Mouse (Mus musculus) ZHBTc4 (cell line): Measurements from ENCODE around the gene Slx4ip.

ENCODE experiments used
- DNase-seq: peaks from one replicate; pipeline ENCODE4 v3.0.0-alpha.2; 2011; ENCODE audit warnings: low read depth, low spot score

Slx4ip gene

DNA sequence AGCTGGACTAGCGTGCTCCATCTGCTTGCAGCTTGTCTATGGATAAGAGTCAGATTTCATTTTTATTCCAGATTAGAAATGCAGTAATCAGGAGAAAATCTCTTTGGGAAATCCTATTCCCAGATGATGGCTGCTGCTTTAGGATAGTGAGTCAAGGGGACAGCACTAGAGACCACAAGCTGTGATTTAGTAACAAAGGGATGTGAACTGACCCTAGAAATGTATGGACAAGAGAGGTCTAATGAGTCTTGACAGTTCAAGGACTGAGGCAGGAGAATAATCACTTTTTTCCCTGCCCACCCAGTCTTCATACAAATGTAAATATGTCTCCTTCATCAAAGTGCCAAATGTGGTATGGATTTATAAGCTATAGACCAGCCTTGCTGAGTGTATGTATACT is 172.8 kb downstream of the Slx4ip start:
- DNase-seq: no peak

DNA sequence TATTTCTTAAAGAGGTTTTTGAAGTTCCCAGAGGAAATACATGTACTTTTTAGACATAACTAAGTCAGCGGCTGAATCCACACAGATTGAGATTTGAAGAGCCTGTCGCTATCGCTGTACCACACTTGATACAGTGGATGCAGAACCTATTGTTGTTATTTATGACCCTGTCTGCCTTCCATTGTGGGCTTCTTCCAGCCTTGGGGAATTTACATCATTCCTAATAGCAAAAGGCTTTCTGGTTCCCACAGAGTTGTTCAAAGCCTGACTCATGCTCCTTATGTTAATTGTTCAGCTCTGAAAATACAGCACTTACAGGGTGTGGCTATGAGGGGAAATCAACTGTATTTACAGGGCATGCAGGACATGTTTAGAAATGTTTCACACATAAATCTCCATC is 173.5 kb downstream of the Slx4ip start:
- no peak for DNase-seq

DNA sequence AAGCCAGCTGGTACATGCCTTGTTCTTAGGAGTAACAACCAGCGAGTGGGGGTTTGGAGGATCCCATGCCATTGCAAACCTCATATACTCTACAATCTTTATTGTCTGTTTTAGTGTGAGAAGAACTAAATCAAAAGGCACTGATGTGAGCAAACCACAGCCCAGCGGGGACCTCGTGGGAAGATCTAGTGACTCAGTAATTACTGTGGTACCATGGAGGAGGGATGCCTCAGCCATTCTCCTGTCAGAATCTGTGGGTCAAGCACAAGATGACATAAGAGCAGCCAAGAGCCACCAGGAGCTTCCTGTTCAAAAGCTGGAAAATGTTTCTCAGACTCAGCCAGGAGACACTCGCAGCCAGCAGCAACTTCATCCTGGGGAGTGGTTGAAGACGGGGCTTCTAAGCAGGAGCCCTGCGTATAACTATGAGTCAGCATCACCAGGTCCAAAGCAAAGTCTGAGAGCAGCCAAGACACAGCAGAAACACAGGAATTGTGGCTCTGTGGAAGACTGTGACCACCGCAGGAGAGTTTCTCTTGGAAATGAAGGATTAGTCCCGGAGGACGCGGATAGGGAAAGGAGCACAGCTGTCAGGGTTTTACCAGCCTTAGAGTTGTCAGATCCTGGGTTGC is 176.6 kb downstream of the Slx4ip start:
- DNase-seq: no peak

DNA sequence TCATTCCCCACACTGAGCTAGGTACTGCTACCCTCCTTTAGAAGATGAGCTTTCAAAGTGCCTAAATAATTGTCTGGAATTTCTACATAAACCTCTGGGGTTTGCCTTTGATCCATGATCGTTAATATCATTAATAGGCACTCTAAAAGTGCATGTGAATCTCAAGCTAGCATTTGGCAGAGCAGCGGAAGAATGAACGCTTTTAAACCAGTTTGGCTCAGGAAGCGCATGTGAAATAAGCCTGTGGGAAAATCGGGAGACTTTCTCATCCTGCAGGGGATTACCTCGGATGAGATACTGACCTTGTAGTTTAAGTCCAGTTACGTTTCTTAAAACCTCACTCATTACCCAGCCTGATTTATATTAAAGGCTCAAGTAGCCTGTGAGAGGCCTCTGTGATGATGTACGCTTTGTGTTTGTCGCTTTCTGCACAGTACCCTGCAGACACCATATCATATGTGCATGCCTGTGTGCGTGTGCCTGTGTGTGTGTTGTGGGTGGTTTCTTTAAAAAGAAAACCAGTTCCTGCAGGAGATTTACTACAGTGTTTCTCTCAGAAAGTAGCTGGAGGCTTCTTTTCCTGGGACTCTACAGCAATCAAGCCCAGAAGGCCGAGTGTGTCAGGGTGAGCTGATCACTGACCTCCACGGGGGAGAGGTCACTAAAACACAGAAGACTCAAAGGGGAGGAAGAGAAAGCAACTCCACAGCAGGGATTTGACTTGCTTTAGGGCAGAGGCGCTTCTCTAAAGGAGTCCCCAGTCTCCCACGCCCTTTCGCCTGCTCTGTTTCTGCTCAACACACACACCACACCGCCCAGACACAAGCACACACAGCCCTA is 182.7 kb downstream of the Slx4ip start:
- peak; percentile 37 for DNase-seq

DNA sequence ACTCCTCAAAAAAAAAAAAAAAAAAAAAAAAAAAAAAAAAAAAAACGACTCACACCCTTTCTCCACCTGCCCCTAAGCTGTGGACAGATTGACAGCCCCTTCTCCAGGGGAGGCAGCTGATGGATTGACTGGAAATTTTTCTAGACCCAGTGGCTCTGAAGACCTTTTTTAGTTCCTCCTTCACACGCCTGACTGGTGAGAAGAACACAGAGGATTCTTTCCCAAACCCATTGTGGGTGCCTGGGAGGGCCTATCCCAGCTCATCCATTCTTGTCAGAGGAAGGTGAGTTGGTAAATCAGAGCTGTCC is 183.2 kb downstream of the Slx4ip start:
- no peak for DNase-seq

DNA sequence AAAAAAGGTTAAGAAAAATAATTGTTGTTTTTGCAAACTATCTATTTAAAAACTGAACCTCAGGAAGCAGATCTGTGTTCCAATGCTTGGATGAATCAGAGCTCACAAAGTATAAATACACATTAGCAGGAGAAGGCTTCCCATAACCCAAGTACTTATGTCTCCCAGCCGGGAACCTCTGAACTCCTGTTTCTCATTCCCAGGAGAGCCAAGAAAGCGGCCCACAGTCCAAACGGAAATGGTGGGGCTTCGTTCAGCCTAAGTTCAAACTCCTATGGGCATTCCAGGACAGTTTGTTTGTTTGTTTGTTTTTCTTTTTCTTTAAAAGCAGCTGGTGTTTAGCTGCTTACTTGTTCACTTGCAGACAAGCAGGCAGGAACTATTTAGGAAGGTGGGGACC is 187.8 kb downstream of the Slx4ip start:
- DNase-seq: no peak

DNA sequence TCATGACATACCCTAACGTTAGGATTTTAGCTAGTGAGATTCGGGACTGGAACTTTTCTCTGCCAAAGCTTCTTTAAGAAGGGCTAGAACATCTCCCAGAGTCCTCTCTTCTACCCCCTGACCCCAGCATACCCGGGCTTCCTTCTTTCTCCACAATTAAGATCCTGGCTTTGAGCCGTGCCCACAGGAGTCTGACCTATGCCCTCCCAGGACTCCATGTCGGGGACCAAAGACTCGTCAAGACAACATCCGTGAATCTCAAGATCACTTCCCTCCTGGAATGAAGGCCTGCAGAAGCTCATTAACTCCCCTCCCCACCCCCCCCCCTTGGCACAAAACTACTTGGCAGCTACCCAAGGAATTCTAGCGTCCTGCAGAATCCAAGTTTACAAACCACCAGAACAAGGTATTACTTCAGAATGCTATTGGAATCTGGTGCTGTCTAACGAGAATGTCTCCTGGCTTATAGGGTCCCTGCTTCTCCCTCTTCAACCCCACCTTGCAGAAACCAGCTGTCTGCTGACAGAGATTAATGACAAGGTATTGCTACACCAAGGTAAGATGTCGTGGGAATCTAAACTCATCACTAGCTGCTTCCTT is 188.8 kb downstream of the Slx4ip start:
- no peak for DNase-seq

DNA sequence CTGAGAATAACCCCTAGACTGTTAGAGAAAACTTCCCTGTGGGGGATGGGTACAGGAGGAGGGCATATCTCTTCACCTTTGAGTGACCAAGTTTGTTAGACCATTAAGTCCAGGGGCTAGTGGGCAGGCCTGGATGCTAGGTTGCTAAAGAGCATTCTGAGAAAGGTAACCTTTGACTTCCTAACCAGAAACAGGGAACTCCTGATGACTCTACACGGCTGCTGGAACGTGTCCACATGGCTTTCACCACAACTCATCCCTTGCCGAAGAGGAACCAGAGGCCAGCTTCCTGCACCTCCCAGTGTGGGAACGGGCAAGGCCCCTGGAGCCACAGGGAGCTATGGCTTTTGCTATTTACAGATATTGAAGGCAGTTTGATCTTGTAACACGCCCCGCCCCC is 189.4 kb downstream of the Slx4ip start:
- no peak for DNase-seq

DNA sequence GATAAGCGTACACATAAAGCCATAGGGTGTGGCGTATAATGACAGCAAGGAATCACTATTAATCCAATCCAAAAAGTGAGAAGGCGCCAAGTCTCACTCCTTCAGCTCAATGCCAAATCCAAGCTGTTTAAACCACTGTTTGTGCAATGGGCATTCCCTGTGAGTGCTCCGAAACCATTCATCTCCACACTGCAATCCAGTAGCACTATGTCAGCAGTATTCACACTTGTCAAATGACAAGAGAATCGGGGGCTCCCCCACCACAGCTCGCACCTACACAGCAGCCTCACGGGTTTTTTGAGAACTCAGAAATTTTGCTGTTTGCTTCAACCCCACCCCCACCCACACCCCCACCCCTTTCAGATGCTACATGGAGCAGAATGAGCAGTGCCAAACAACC is 190.0 kb downstream of the Slx4ip start:
- DNase-seq: no peak

DNA sequence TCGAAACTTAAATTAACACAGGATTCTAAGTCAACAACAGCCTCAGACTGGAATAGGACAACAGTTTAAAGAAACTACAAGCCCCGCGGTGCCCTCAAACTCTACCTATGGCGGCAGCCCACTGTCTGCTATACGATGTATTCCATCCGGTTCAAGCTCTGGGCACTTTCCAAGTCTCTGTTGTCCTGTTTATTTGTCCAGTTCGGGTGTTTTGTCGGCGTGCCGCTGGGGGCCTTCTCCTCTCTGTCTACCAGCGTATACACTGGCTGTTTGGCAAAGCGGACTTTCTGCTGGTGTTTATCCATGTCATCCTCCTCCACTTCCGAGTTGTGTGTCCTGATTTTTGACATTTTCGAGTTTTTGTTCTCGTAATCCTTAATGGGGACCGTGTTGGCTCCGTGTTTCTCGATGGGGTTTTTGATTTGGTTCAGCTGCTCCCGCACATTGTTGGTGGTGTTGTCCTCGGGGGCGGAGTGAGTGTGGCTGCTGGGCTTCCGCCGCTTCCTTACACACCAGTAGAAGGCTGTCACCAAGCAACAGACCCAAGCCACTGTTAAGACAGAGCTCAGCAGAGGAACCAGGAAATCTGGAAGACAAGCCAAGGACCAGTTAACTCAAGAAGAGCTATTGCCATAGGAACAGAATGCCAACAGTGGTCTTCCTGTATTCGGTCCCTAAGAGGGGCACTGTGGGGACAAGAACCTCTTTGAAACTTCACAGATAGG is 192.0 kb downstream of the Slx4ip start:
- no peak for DNase-seq

DNA sequence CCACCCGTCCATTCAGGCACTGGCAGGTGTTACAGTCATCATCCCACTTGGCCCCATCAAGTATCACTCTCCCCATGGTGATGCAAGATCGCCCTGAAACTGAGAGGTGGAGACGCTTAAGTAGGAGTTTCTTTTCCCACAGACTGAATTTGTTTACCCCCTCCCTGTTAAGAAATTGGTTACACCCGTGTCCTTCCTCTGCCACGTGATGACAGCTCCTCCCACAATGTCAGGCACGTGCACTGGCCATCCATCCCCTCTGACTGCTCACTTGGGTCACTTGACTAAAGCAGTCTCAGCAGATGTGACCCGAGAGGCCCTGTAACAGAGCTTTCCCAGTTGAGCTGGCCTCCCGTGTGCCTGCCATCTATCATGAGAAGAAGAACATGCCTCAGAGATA is 194.2 kb downstream of the Slx4ip start:
- DNase-seq: no peak

DNA sequence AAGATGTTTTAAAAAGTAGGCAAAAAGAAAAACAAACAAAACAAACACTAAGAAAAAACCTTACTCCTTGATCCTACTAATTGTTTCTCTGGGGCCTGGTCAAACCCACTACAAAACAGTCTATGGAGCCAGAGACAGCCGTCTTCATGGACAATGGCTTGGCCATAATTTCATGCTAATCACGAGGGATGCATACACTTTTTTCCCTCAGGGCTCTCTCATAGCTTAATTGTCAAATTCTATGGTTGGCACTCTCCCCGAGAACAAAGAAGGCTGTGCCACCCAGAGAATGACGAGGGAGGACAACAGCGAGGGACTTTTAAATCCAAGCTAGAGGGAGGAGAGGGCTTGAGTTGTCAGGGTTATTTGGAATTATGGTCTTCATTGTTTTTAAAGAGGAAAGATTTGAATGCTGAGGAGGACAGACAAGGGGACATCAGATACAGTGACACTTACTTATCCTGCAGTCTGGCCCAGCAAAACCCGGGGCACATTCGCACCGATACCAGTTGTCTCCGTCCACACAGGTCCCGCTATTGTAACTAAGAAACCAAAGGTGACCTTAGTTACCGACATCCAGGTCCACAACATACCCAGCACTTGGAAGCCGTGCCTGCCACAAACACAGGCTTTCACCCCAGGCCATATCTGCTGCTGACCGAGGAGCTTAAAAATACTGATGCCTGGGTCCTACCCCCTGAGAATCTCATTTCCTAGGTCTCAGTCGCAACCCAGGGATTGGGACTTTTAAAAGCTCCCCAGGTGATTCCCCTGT is 195.8 kb downstream of the Slx4ip start:
- no peak for DNase-seq

DNA sequence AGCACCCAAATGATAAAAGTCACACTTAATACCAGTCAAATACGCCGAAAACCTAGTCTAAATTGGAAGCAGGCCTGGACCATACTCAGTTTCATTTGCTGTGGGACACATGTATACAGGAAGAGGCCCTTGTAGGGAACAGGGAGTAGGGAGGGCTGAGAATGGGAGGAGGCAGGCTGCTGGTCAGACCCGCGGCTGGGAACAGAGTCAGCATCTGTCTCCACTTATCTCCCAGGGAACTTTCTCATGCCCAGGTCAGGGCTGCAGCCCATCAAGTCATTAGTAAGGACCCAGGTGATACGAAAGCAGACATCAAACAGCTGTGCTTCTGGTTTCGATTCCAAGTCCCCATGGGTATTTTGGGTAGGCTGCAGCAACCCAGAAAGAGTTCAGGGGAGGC is 196.7 kb downstream of the Slx4ip start:
- DNase-seq: no peak

DNA sequence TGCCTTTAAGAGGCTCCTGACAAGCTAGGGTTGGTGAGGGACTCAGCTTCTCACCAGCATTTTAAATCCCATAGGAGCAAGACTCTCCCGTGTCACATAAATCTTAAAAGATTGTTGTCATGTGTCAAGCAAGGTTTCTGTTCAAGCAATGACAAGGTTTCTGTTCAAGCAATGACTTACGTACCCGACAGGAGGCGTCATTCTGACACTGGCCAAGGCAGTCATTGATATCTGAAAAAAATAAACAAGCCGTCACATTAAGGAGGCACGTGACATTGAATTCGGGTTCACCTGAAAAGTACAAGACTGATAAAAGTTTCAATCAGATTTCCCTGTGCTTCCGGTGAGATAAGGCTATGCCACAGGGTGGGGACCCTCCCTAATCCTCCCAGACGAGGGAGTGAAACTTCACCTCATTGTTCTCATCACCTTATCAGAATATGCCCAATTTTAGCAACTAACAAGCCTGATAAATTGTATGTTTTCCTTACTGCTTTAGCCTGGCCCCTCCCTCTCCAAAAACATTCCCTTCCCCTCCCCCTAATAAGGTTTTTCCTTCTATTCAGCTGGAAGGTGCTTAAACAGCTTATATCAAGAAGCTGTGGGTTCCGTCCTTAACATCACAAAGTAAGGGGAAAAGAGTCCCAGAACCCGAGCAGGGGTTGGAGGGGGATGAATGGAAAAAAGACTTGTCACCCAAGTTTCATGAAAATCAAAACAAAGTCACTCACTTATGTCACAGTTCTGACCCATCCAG is 200.9 kb downstream of the Slx4ip start:
- no peak for DNase-seq

DNA sequence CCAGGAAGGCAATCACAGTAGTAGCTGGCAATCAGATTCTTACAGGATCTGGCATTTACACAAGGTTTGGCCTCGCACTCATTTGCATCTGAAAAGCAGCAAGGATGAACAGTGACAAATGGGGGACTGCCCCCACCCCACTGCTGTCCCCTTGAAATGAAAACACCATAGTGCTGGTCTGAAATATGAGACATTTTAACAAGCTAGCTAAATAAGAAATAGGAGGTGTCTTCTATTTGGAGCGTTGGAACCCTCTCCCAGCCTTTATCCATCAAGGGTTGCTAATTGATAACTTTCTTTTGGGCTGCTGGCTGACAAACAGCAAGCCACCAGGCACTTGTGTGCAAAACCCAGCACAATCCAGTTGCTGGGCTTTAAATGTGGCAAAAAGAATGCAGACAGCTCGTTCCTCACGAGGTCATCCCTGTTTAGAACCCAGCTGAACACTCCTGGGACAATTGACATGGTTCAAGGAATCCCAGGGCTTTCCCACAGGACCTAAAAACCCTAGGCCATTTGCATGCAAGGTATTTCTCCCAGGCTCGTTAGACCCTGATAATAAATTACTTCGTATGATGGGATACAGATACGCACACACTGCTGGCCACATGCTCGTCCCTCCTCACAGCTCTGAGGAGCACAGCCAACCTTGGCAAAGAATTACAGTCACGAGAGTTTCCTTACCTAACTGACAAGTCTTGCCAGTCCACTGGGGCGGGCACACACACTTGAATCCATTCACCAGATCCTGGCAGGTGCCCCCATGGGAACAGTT is 201.7 kb downstream of the Slx4ip start:
- DNase-seq: no peak

DNA sequence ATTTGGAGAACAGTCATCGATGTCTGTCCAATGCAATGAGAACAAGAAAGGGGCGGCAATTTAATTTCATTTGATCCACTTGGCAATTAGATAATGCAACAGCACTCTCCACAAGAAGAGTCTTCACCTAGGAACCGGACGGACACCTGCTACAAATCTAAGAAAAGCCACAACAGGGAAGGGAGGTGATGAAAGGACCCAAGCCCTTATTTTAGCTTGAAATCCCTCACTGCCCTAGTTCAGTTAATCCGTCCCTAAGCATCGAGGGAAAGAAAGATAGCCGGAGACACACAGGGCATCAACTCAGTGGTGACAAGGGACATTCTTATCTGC is 202.2 kb downstream of the Slx4ip start:
- DNase-seq: no peak

DNA sequence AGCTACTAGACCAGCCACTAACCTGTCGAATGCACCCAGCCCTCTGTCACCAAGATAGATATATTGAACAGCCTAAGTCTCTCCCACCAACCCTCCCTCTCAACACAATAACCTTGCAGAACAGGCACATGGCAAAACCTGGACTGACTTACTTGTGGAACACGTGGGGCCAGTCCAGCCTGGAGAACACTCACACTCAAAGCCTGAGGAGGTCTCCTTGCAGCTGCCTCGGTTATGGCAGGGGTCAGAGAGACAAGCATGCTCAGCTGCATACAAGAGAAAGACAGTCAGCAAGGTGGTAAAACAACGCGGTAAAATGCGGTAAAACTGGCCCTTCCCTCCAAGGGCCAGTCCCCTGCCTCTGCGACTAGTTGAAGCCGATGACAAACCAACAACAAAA is 203.3 kb downstream of the Slx4ip start:
- no peak for DNase-seq

DNA sequence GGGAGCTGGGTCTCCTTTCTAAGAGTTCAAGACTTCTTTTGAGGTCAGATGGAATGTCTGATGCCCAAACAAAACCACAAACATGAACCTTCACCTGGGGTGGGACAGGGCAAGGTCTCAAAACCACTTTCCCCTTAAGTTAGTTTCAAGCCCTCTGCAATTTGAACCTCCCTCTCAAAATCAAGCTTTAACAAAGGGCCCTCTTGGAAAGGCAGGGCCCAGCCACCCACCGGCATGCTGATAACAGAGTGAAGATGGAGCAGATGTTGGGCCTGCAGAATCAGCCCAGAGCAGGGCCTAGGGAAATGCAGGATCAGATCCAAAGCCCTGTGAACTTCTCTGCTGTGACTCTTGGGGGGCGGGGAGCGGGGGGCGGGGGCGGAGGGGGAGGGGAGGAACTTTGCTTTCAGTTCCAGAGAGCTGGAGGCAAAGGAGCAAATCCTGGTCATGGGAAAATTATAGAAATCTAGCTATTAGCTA is 206.0 kb downstream of the Slx4ip start:
- no peak for DNase-seq

DNA sequence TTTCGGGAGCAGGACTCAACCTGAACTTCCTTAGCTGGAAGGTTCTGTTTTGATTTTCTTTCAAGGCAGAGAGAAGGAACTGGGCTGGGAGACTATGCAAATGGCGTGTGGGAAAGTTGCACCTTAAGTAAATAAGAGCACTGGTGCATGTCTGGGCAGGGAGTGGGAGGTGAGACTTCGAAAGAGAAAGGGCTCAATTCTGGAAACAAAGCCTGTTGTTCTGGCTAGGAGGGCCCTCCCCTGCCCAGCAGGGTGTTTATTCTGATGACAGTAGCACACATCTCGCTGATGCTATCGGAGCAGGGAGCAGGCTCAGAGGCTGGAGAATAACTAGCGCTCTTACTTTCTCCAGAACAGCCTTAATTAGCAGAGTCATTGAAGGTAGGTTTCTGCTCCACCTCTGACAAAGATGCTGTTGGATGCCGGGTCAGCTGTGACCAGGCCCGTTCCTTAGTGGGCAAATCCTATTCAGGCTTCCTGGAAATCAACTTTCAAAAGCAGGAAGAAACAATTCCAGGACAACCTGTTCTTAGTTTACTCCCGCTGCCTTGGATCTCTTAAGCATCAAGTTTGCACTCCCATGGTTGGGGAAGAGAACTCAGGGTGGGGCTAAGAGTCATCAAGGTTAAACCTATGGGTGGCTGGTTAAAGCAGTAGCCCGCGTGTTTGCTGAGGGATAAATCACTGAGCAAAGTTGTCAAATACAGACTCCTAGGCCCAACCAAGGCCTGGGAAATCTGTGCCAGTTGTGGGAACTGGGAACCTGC is 207.4 kb downstream of the Slx4ip start:
- peak; percentile 94 for DNase-seq
